Mouse (Mus musculus) bone marrow macrophage, adult 2 months (primary cell): ENCODE measurements around the gene Tceal7. TPM values are rescaled to one million over a fixed set of nuclear protein-coding genes. Genes with fewer than 3 reads are reported as not detected.

Source experiments
- H3K27ac ChIP-seq: 2 replicates; pipeline ENCODE4 v1.5.1; 2012; ENCODE audit warnings: low read depth, low read length; ENCODE audit not compliant: insufficient read depth
- H3K4me1 ChIP-seq: 2 replicates; pipeline ENCODE4 v1.6.1; 2012; ENCODE audit warnings: low read length; ENCODE audit not compliant: control insufficient read depth, insufficient read depth
- H3K4me3 ChIP-seq: 2 replicates; pipeline ENCODE4 v1.5.1; 2012; ENCODE audit warnings: mild to moderate bottlenecking, low read length, moderate library complexity; ENCODE audit not compliant: insufficient read depth
- CTCF ChIP-seq: IDR thresholded peaks from 2 replicates; pipeline ENCODE4 v1.5.1; 2012; ENCODE audit warnings: low read depth, mild to moderate bottlenecking, low read length, moderate library complexity
- POLR2A ChIP-seq: IDR thresholded peaks from 2 replicates; pipeline ENCODE4 v1.6.1; 2012; ENCODE audit warnings: mild to moderate bottlenecking, low read depth, low read length, borderline replicate concordance
- polyA plus RNA-seq: library from polyadenylated mRNA; stranded (reverse); fragments of >200 nt; gene quantifications from 2 replicates; pipeline ENCODE4 v1.2.4, GENCODE M21; 2012; ENCODE audit not compliant: missing spikeins, insufficient read depth, insufficient read length

Tceal7 gene
- polyA plus RNA-seq, 1 experiment: not detected

DNA sequence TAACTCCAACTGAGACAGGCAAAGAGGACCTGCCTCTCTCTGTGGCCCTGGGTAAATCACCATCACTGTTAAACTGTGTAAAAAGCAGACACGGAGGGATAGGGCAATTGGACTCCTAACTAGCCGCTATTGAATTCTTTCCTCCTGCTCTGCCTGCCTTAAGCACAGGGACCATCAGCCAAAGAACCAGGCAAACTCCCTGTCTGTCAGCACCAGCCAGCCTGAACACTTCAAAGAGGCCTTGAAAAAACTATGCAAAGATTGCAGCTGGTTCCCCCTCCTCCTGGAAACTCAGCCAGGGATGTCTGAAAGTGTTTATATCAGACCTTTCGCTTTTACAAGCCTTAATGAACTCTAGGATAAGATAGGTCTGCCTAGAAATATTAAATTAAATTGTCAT lies 60.0 kb downstream of the Tceal7 start:
- no peak overlapping the region for H3K4me3 ChIP-seq
- H3K27ac ChIP-seq: no peak overlapping the region
- H3K4me1 ChIP-seq: peaks cover 6% of the 10 kb centered on the region; the same call in 1 of the 2 replicates
- TF ChIP-seq POLR2A (no peak), CTCF (no peak)

GRCm38 (mm10) chrX:136275386-136275785 lies 60.8 kb downstream of the Tceal7 start:
- no peak overlapping the region for H3K4me3 ChIP-seq
- peaks cover 6% of the 10 kb centered on the region; the same call in 1 of the 2 replicates for H3K4me1 ChIP-seq
- H3K27ac ChIP-seq: no peak overlapping the region
- TF ChIP-seq POLR2A: no peak
- no peak for TF ChIP-seq CTCF

Other genes starting within 250 kb of the Tceal7 start
- not detected in 2 replicates for gene Arxes2, start 221.0 kb upstream of the Tceal7 start, polyA plus RNA-seq
- not detected in 2 replicates for gene Arxes1, start 181.4 kb upstream of the Tceal7 start, polyA plus RNA-seq
- not detected in 2 replicates for gene Bex2, start 146.5 kb upstream of the Tceal7 start, polyA plus RNA-seq
- gene Nxf3, start 129.5 kb upstream of the Tceal7 start, polyA plus RNA-seq: not detected in 2 replicates
- gene Bex4, start 75.8 kb upstream of the Tceal7 start, polyA plus RNA-seq: not detected in 2 replicates
- 65.3 and 72.7 TPM in 2 replicates for gene Tceal8, start 42.4 kb upstream of the Tceal7 start, polyA plus RNA-seq
- gene Tceal5, start 10.9 kb upstream of the Tceal7 start, polyA plus RNA-seq: not detected in 2 replicates
- gene Bex1, start 734 bp downstream of the Tceal7 start, polyA plus RNA-seq: not detected in 2 replicates
- 101 and 128 TPM in 2 replicates for gene Tceal9, start 30.3 kb downstream of the Tceal7 start, polyA plus RNA-seq
- 49.1 and 57.3 TPM in 2 replicates for gene Bex3, start 55.5 kb downstream of the Tceal7 start, polyA plus RNA-seq